23 mouse cellular contexts compared by ENCODE assay signal in the genomic region with DNA sequence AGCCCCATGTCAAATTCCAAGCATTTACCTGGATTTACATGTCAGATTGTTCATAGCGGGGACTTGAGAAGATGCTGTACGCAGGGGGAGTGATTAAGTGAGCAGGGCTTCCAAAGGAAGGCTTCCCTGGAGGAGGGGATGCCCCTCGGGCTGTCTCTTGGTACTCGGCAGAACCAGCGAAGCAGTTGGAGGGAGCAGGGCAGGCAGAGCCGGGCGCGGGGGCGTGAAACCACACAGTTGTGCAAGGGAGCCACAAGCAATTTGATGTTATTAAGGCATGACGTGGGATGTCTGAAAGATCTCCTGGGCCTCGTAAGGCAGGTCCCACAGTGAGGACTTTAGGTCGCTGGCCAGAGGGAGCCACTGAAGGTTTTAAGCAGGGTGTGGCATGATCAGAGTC. TPM values are rescaled to one million over a fixed set of nuclear protein-coding genes. Genes with fewer than 3 reads are reported as not detected.
DNase-seq lines count a peak whose midpoint lies in the region; ATAC-seq and TF ChIP-seq lines count a peak whose summit lies in the region.
"Had no signal": no experiment of that assay in that cellular context is flagged by ENCODE, and none has a peak within 500 bp of the region (broad histone marks: within the 10 kb centered on the region; RNA-seq: fewer than 3 reads in every experiment).

No protein-coding gene starts in this region.

- no peak for ATAC-seq in CD4-positive, CD25-positive, alpha-beta regulatory T cell, adult 4 months
- ATAC-seq: liver, embryonic 12.5 days; midbrain, embryonic 15.5 days had no signal

- WGBS in lung, adult 2 months, result 66% methylated on average over 12 of the region's 12 CpGs

- DNase-seq in CD4-positive, CD25-positive, alpha-beta regulatory T cell, adult 2 months (ENCODE audit: low read depth, low spot score), result peak; percentile 9
- peak; percentile 30 for DNase-seq in lung, postnatal 36 days
- no peak for DNase-seq in lung, adult 2 months
- DNase-seq in fibroblast of lung, adult 2 months (ENCODE audit: low read depth), result peak; percentile 46
- DNase-seq in c-Kit-positive CD71-positive TER-119-positive erythroid progenitor cells, embryonic 14.5 days (ENCODE audit: low spot score), result no peak
- no peak for DNase-seq in heart, postnatal 25 days (ENCODE audit: low spot score)
- DNase-seq in lung, postnatal 4 days, result no peak
- DNase-seq: cerebellum, adult 9-10 months; gastrocnemius, postnatal 14 days; kidney, adult 2 months; kidney, postnatal 14 days; left cerebral cortex, postnatal 4 days; lung, embryonic 14.5 days; thymus, postnatal 25 days had no signal

- no peak for TF ChIP-seq CTCF in lung, adult 2 months (IDR thresholded peaks at IDR 0.05; ENCODE audit: insufficient read depth, low read length)

- intact Hi-C loops in heart, postnatal 25 days (cut with DNase I), result no loop called here

- H3K4me1 ChIP-seq in lung, adult 2 months (ENCODE audit: control insufficient read depth, insufficient read depth, low read length), result peaks cover 3% of the 10 kb centered on the region
- H3K4me1 ChIP-seq: liver, embryonic 12.5 days had no signal

- H3K4me3 ChIP-seq in lung, adult 2 months (replicated peaks; ENCODE audit: extremely low read depth, low read depth, low read length), result no peak overlapping the region
- H3K4me3 ChIP-seq: forebrain, embryonic 12.5 days; heart, embryonic 15.5 days; left cerebral cortex, adult 2 months; liver, embryonic 12.5 days; midbrain, embryonic 15.5 days; neural tube, embryonic 15.5 days had no signal

- TF ChIP-seq POLR2A in lung, adult 2 months (IDR thresholded peaks at IDR 0.05; ENCODE audit: borderline replicate concordance, extremely low read depth, low read depth, low read length), result no peak

RNA-seq across cellular contexts. Expression of a gene that starts 28.9 kb away (rescaled TPM):
- under 1 TPM in 1 of 2 experiments, not detected in 1; 0.34 TPM for polyA plus RNA-seq in CD4-positive, CD25-positive, alpha-beta regulatory T cell, adult 4 months (2017; shearing (Covaris generic))
- 54.0 and 68.8 TPM in 2 replicates for polyA plus RNA-seq in lung, adult 2 months (2012; rRNA removed)
- 1 to 10 TPM; 6.8 to 7.7 TPM for total RNA-seq in heart, postnatal 25 days (2021)
- total RNA-seq: hematopoietic stem cell, adult 5-6 weeks had no signal

RNA-seq across cellular contexts. Expression of a gene that starts 38.1 kb away (rescaled TPM):
- not detected for polyA plus RNA-seq in CD4-positive, CD25-positive, alpha-beta regulatory T cell, adult 4 months (2017; shearing (Covaris generic))
- polyA plus RNA-seq in lung, adult 2 months (2012; rRNA removed), result 0.70 and 2.1 TPM in 2 replicates
- under 1 TPM; 0.42 to 0.73 TPM for total RNA-seq in heart, postnatal 25 days (2021)
- total RNA-seq: hematopoietic stem cell, adult 5-6 weeks had no signal
- polyA plus RNA-seq: macrophage had no signal

Comparison
In these comparisons a context has a peak if more than half of its experiments do, and no peak if none do; other contexts are left out.
1. DNase-seq: peak in CD4-positive, CD25-positive, alpha-beta regulatory T cell, adult 2 months (single experiment), lung, postnatal 36 days (single experiment) and fibroblast of lung, adult 2 months (single experiment); none in lung, adult 2 months (single experiment), c-Kit-positive CD71-positive TER-119-positive erythroid progenitor cells, embryonic 14.5 days (single experiment), heart, postnatal 25 days (single experiment) and lung, postnatal 4 days (0 of 2).
2. RNA of a gene that starts 28.9 kb away (polyA plus RNA-seq): 54.0 to 68.8 TPM in lung, adult 2 months; 0.34 TPM in CD4-positive, CD25-positive, alpha-beta regulatory T cell, adult 4 months; every median in the first group is over 10 times any median in the second.